In the genomic region with DNA sequence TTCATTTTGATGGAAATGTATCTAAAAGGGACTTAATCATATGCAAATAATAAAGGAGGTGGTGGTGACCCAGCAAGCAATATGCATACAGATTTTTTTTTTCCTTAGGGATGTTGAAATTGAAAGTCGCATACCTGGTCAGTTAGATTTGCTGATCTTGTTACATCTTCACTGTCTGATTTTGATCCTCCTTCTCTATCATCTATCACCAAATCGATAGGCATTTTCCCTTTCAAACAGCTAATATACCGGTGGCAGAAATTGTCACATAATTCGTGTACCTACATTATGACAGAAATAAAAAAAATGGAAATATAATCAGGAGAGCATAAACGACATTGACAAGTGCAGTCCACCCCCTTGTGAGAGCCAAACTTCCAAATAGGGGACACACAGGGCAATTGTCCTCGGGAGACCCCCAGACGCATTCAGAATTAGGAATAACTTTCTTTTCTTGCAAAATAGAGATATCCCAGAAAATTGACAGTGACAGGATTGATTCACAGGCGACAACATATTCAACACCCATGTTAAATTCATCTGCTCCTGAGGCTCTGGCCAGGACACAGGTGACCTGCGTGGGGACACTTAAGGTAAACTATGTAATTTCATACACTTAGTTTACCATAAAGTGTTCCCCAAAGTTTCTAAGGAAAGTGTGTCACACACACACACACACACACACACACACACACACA, we compare ENCODE assay signal across 8 mouse cellular contexts. TPM values are rescaled to one million over a fixed set of nuclear protein-coding genes. Genes with fewer than 3 reads are reported as not detected.
DNase-seq lines count a peak whose midpoint lies in the region; ATAC-seq lines count a peak whose summit lies in the region.
"Had no signal": no experiment of that assay in that cellular context is flagged by ENCODE, and none has a peak within 500 bp of the region (broad histone marks: within the 10 kb centered on the region; RNA-seq: fewer than 3 reads in every experiment).

No protein-coding gene starts in this region.

- H3K4me2 ChIP-seq in kidney, embryonic 15.5 days = peak overlapping the region; percentile 76
- peak overlapping the region; percentile 80 for H3K4me2 ChIP-seq in embryonic facial prominence, embryonic 12.5 days (replicated peaks)
- H3K4me2 ChIP-seq in midbrain, embryonic 14.5 days (ENCODE audit: low read length) = peak overlapping the region; percentile 92

- peak overlapping the region; percentile 59 for H3K4me3 ChIP-seq in kidney, embryonic 15.5 days (replicated peaks)
- peak overlapping the region; percentile 26; the same call in 1 of the 2 replicates for H3K4me3 ChIP-seq in embryonic facial prominence, embryonic 12.5 days
- peak overlapping the region; percentile 82 for H3K4me3 ChIP-seq in hindbrain, embryonic 10.5 days
- H3K4me3 ChIP-seq in midbrain, embryonic 14.5 days (replicated peaks; ENCODE audit: low read depth, low read length) = no peak overlapping the region

- H3K36me3 ChIP-seq in kidney, embryonic 15.5 days = peaks cover 5% of the 10 kb centered on the region; the same call in 1 of the 2 replicates
- no peaks in the 10 kb centered on the region; the same call in 1 of the 2 replicates for H3K36me3 ChIP-seq in embryonic facial prominence, embryonic 12.5 days
- peaks cover 67% of the 10 kb centered on the region for H3K36me3 ChIP-seq in hindbrain, embryonic 10.5 days
- H3K36me3 ChIP-seq in midbrain, embryonic 14.5 days (ENCODE audit: control insufficient read depth, insufficient read depth, low read length) = no peaks in the 10 kb centered on the region
- H3K36me3 ChIP-seq: G1E had no signal

- peaks cover 58% of the 10 kb centered on the region for H3K4me1 ChIP-seq in kidney, embryonic 15.5 days
- peaks cover 17% of the 10 kb centered on the region for H3K4me1 ChIP-seq in embryonic facial prominence, embryonic 12.5 days
- peaks cover 78% of the 10 kb centered on the region for H3K4me1 ChIP-seq in hindbrain, embryonic 10.5 days (replicated peaks)
- peaks cover 64% of the 10 kb centered on the region for H3K4me1 ChIP-seq in midbrain, embryonic 14.5 days (ENCODE audit: control insufficient read depth, insufficient read depth, low read length)

- H3K9ac ChIP-seq in kidney, embryonic 15.5 days = 0 out of 2 replicates have a peak overlapping the region, but pooled peaks have one; percentile 26
- H3K9ac ChIP-seq in embryonic facial prominence, embryonic 12.5 days = peak overlapping the region; percentile 19; the same call in 1 of the 2 replicates
- H3K9ac ChIP-seq in midbrain, embryonic 14.5 days (replicated peaks; ENCODE audit: low read length) = no peak overlapping the region; the same call in 1 of the 2 replicates

- no peak for DNase-seq in kidney, postnatal 36 days
- DNase-seq in hindbrain, embryonic 10.5 days (ENCODE audit: low spot score) = no peak
- no peak for DNase-seq in midbrain, embryonic 14.5 days
- no peak for DNase-seq in layer of hippocampus, adult 11-12 months (ENCODE audit: low spot score)
- DNase-seq in ovary, postnatal 14 days (ENCODE audit: low spot score) = no peak

- no peaks in the 10 kb centered on the region for H3K9me3 ChIP-seq in kidney, embryonic 15.5 days (replicated peaks)
- no peaks in the 10 kb centered on the region for H3K9me3 ChIP-seq in embryonic facial prominence, embryonic 12.5 days
- H3K9me3 ChIP-seq in hindbrain, embryonic 10.5 days = no peaks in the 10 kb centered on the region
- H3K9me3 ChIP-seq in midbrain, embryonic 14.5 days (ENCODE audit: control insufficient read depth, low read length) = no peaks in the 10 kb centered on the region
- H3K9me3 ChIP-seq: G1E had no signal

- 31% methylated on average over 9 of the region's 9 CpGs for WGBS in kidney, embryonic 15.5 days
- 27% methylated on average over 9 of the region's 9 CpGs for WGBS in embryonic facial prominence, embryonic 12.5 days
- 26% methylated on average over 9 of the region's 9 CpGs for WGBS in hindbrain, embryonic 10.5 days
- 16% methylated on average over 9 of the region's 9 CpGs for WGBS in midbrain, embryonic 14.5 days

- peaks cover 38% of the 10 kb centered on the region; the same call in 1 of the 2 replicates for H3K27me3 ChIP-seq in kidney, embryonic 15.5 days
- H3K27me3 ChIP-seq in embryonic facial prominence, embryonic 12.5 days = peaks cover 27% of the 10 kb centered on the region
- peaks cover 54% of the 10 kb centered on the region for H3K27me3 ChIP-seq in hindbrain, embryonic 10.5 days (ENCODE audit: insufficient read depth, poor library complexity, severe bottlenecking)
- peaks cover 6% of the 10 kb centered on the region; the same call in 1 of the 2 replicates for H3K27me3 ChIP-seq in midbrain, embryonic 14.5 days (ENCODE audit: control insufficient read depth, insufficient read depth, low read length)

- peak overlapping the region; percentile 89 for H3K27ac ChIP-seq in kidney, embryonic 15.5 days
- no peak overlapping the region for H3K27ac ChIP-seq in embryonic facial prominence, embryonic 12.5 days
- H3K27ac ChIP-seq in hindbrain, embryonic 10.5 days = peak overlapping the region; percentile 88
- H3K27ac ChIP-seq in midbrain, embryonic 14.5 days (replicated peaks; ENCODE audit: low read depth, low read length) = peak overlapping the region; percentile 15; the same call in 1 of the 2 replicates

- ATAC-seq in kidney, embryonic 15.5 days (replicated peaks; ENCODE audit: low FRiP score) = no peak
- no peak for ATAC-seq in embryonic facial prominence, embryonic 12.5 days (ENCODE audit: insufficient number of reproducible peaks, insufficient read depth, low FRiP score, low TSS enrichment)
- ATAC-seq in midbrain, embryonic 14.5 days (ENCODE audit: low FRiP score, low TSS enrichment) = no peak

RNA-seq across cellular contexts. Expression of gene Meis1, which starts 7.5 kb away (rescaled TPM):
- polyA plus RNA-seq in kidney, embryonic 15.5 days (2015; fragmentation: Nextera tagmentation; extraction: Ambion mirVana) = 118 and 130 TPM in 2 replicates
- 108 and 113 TPM in 2 replicates for polyA plus RNA-seq in embryonic facial prominence, embryonic 12.5 days (2016; fragmentation: Nextera tagmentation; extraction: Ambion mirVana)
- polyA plus RNA-seq in hindbrain, embryonic 10.5 days (2016; fragmentation: Nextera tagmentation; extraction: Ambion mirVana) = 92.9 and 123 TPM in 2 replicates
- polyA plus RNA-seq in midbrain, embryonic 14.5 days (2014; fragmentation: Nextera tagmentation; extraction: Ambion mirVana) = 33.4 and 51.7 TPM in 2 replicates
